Mouse (Mus musculus): ENCODE results near the gene Nkx2-5. TPM values are rescaled to one million over a fixed set of nuclear protein-coding genes. Genes with fewer than 3 reads are reported as not detected.
A peak's percentile ranks its signal among the peaks of the same experiment; 100 is the strongest.

The Nkx2-5 gene
- polyA plus RNA-seq, 1 experiment from 2014 or later = not detected

- H3K4me1 ChIP-seq (ENCODE audit: insufficient read depth, low read length) = peaks cover 7% of the 10 kb centered on the region
- H3K4me2 ChIP-seq (replicated peaks; ENCODE audit: low read depth, low read length) = peak overlapping the region; percentile 24; the same call in 1 of the 2 replicates
- no peak overlapping the region for H3K9ac ChIP-seq (replicated peaks; ENCODE audit: low read length)
- no peaks in the 10 kb centered on the region for H3K9me3 ChIP-seq (ENCODE audit: low read length)
- H3K27me3 ChIP-seq (ENCODE audit: insufficient read depth, low read length) = peaks cover 99% of the 10 kb centered on the region
- no peak for ATAC-seq (ENCODE audit: low FRiP score, low TSS enrichment)
- under 1% methylated on average over 81 of the region's 87 CpGs for WGBS
- no peaks in the 10 kb centered on the region for H3K36me3 ChIP-seq (ENCODE audit: insufficient read depth, low read length)
- peak overlapping the region; percentile 12 for H3K4me3 ChIP-seq (ENCODE audit: low read length)
- H3K27ac ChIP-seq (ENCODE audit: low read length) = no peak overlapping the region
Observed at GRCm38 (mm10) chr17:26838911-26839717, 5.7 kb downstream of the Nkx2-5 start.

GRCm38 (mm10) chr17:26838191-26838910, 6.5 kb downstream of the Nkx2-5 start:
- Histone ChIP-seq H3K27me3 (ENCODE audit: insufficient read depth, low read length) (peaks cover 99% of the 10 kb centered on the region), H3K9ac (replicated peaks; ENCODE audit: low read length) (no peak overlapping the region), H3K9me3 (ENCODE audit: low read length) (no peaks in the 10 kb centered on the region), H3K4me1 (ENCODE audit: insufficient read depth, low read length) (peaks cover 7% of the 10 kb centered on the region), H3K4me2 (replicated peaks; ENCODE audit: low read depth, low read length) (no peak overlapping the region), H3K4me3 (ENCODE audit: low read length) (no peak overlapping the region), H3K27ac (ENCODE audit: low read length) (no peak overlapping the region), H3K36me3 (ENCODE audit: insufficient read depth, low read length) (no peaks in the 10 kb centered on the region)
- WGBS = 2% methylated on average over 34 of the region's 37 CpGs
- ATAC-seq (ENCODE audit: low FRiP score, low TSS enrichment) = no peak

GRCm38 (mm10) chr17:26837546-26837985, 7.2 kb downstream of the Nkx2-5 start:
- Histone ChIP-seq H3K4me3 (ENCODE audit: low read length) (no peak overlapping the region), H3K27ac (ENCODE audit: low read length) (no peak overlapping the region), H3K9ac (replicated peaks; ENCODE audit: low read length) (no peak overlapping the region), H3K4me1 (ENCODE audit: insufficient read depth, low read length) (peaks cover 7% of the 10 kb centered on the region), H3K4me2 (replicated peaks; ENCODE audit: low read depth, low read length) (no peak overlapping the region), H3K9me3 (ENCODE audit: low read length) (no peaks in the 10 kb centered on the region), H3K36me3 (ENCODE audit: insufficient read depth, low read length) (no peaks in the 10 kb centered on the region), H3K27me3 (ENCODE audit: insufficient read depth, low read length) (peaks cover 95% of the 10 kb centered on the region)
- ATAC-seq (ENCODE audit: low FRiP score, low TSS enrichment) = no peak
- WGBS = 1% methylated on average over 7 of the region's 7 CpGs

GRCm38 (mm10) chr17:26836786-26837545, 7.8 kb downstream of the Nkx2-5 start:
- Histone ChIP-seq H3K4me2 (replicated peaks; ENCODE audit: low read depth, low read length) (no peak overlapping the region), H3K27ac (ENCODE audit: low read length) (no peak overlapping the region), H3K36me3 (ENCODE audit: insufficient read depth, low read length) (no peaks in the 10 kb centered on the region), H3K4me3 (ENCODE audit: low read length) (no peak overlapping the region), H3K9ac (replicated peaks; ENCODE audit: low read length) (no peak overlapping the region), H3K4me1 (ENCODE audit: insufficient read depth, low read length) (peaks cover 7% of the 10 kb centered on the region), H3K27me3 (ENCODE audit: insufficient read depth, low read length) (peaks cover 95% of the 10 kb centered on the region), H3K9me3 (ENCODE audit: low read length) (no peaks in the 10 kb centered on the region)
- 2% methylated on average over 19 of the region's 19 CpGs for WGBS
- ATAC-seq (ENCODE audit: low FRiP score, low TSS enrichment) = no peak

GRCm38 (mm10) chr17:26836377-26836776, 8.4 kb downstream of the Nkx2-5 start:
- no peak overlapping the region for H3K4me2 ChIP-seq (replicated peaks; ENCODE audit: low read depth, low read length)
- peaks cover 7% of the 10 kb centered on the region for H3K4me1 ChIP-seq (ENCODE audit: insufficient read depth, low read length)
- H3K27ac ChIP-seq (ENCODE audit: low read length) = no peak overlapping the region
- no peak overlapping the region for H3K4me3 ChIP-seq (ENCODE audit: low read length)
- peaks cover 89% of the 10 kb centered on the region for H3K27me3 ChIP-seq (ENCODE audit: insufficient read depth, low read length)
- no peaks in the 10 kb centered on the region for H3K36me3 ChIP-seq (ENCODE audit: insufficient read depth, low read length)
- 16% methylated on average over 5 of the region's 5 CpGs for WGBS
- no peaks in the 10 kb centered on the region for H3K9me3 ChIP-seq (ENCODE audit: low read length)
- no peak for ATAC-seq (ENCODE audit: low FRiP score, low TSS enrichment)
- H3K9ac ChIP-seq (replicated peaks; ENCODE audit: low read length) = no peak overlapping the region

DNA sequence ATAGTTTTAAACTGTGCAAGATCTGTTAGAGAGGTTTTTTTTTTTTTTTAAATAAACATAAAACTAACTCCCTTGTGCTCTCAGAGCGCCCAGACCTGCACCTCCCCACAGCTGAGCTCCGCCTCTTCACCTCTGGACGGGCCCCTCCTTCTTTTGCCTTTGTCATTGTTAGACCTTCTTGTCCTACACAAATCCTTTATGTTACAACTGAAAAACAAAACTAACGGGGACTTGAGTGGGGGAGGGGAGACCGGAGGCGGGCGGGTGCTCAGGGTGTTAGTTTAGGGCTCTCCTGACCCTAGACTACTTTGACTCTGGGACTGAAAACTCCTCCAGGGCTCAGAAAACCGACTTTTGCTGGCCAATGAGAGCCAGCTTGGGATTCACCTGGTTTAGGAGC, 8.9 kb downstream of the Nkx2-5 start:
- Histone ChIP-seq H3K27me3 (ENCODE audit: insufficient read depth, low read length) (peaks cover 85% of the 10 kb centered on the region), H3K27ac (ENCODE audit: low read length) (no peak overlapping the region), H3K4me2 (replicated peaks; ENCODE audit: low read depth, low read length) (no peak overlapping the region), H3K4me1 (ENCODE audit: insufficient read depth, low read length) (peaks cover 4% of the 10 kb centered on the region; the same call in 1 of the 2 replicates), H3K9ac (replicated peaks; ENCODE audit: low read length) (no peak overlapping the region), H3K4me3 (ENCODE audit: low read length) (no peak overlapping the region), H3K36me3 (ENCODE audit: insufficient read depth, low read length) (no peaks in the 10 kb centered on the region), H3K9me3 (ENCODE audit: low read length) (peaks cover under 1% of the 10 kb centered on the region; the same call in 1 of the 2 replicates)
- no peak for ATAC-seq (ENCODE audit: low FRiP score, low TSS enrichment)
- WGBS = 8% methylated on average over 8 of the region's 8 CpGs

DNA sequence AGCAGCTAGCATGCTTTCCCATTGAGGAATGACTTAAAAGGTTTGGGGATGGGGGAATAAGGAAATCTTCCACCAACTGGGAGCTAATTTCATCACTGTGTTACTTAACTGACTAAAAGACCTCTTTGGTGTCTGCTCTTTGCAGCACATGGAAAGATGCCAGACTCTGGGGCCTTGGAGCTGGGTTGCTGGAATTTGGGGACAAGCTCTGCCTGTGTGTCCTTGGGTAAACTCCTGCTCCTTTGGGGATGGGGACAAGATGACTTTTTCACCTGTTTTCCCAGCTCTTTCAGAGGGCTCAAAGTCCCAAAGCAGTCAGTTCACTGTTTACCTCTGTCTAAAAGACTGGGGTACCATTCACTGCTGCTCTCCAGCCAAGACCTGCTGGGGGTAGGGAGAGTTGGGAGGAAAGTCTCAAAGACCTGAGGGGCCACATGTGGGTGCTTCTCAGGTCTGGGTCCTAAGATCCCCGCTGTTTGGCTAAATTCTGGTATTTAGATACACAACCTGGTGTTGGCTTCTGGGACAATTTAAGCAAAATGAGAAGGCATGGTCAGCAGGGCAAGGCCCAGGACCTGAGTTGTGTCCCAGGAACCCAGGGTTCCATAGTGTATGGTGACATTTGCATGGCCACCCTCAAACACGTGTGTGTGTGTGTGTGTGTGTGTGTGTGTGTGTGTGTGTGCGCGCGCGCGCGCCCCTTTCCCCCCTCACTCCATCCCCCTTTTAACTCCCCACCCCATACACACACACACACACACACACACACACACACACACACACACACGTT, 9.6 kb downstream of the Nkx2-5 start:
- Histone ChIP-seq H3K9ac (replicated peaks; ENCODE audit: low read length) (no peak overlapping the region), H3K4me3 (ENCODE audit: low read length) (no peak overlapping the region), H3K36me3 (ENCODE audit: insufficient read depth, low read length) (no peaks in the 10 kb centered on the region), H3K9me3 (ENCODE audit: low read length) (peaks cover 6% of the 10 kb centered on the region; the same call in 1 of the 2 replicates), H3K4me2 (replicated peaks; ENCODE audit: low read depth, low read length) (no peak overlapping the region), H3K27ac (ENCODE audit: low read length) (no peak overlapping the region), H3K4me1 (ENCODE audit: insufficient read depth, low read length) (peaks cover 4% of the 10 kb centered on the region; the same call in 1 of the 2 replicates), H3K27me3 (ENCODE audit: insufficient read depth, low read length) (peaks cover 80% of the 10 kb centered on the region)
- no peak for ATAC-seq (ENCODE audit: low FRiP score, low TSS enrichment)
- WGBS = 52% methylated on average over 8 of the region's 9 CpGs

DNA sequence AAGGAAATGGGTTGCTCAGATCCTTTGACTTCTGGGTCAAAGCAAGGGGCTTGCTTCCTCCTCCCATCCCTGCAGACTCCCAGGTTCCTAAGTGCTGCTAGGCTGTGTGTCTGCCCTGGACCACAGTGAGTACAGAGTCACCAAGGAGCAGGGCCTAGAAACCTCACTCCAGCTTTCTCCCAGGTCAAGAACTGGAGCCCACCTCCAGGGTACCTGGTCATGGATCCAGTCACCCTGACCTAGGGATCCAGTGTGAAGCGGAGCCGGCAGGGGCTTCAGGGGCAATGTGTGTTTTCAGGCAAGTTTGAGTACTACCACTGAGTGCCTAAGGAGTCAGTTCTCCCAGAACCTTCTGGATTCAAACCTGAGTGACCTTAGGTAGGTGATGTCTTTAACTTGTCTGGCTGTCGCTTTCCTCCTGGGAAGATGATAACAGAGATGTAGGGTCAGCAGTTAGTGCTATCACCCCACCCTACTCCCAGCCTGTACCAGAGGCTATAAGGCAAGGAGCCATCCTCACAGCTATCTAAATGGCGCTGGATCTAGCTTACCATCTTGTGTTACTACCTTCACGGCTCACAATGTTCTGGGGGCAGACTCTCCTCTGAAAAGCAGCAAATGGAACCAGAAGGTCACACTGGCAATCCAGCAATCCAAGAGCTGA, 10.4 kb downstream of the Nkx2-5 start:
- Histone ChIP-seq H3K4me3 (ENCODE audit: low read length) (no peak overlapping the region), H3K9ac (replicated peaks; ENCODE audit: low read length) (no peak overlapping the region), H3K4me1 (ENCODE audit: insufficient read depth, low read length) (peaks cover 4% of the 10 kb centered on the region; the same call in 1 of the 2 replicates), H3K9me3 (ENCODE audit: low read length) (peaks cover 6% of the 10 kb centered on the region; the same call in 1 of the 2 replicates), H3K27me3 (ENCODE audit: insufficient read depth, low read length) (peaks cover 72% of the 10 kb centered on the region), H3K27ac (ENCODE audit: low read length) (no peak overlapping the region), H3K36me3 (ENCODE audit: insufficient read depth, low read length) (no peaks in the 10 kb centered on the region), H3K4me2 (replicated peaks; ENCODE audit: low read depth, low read length) (no peak overlapping the region)
- no peak for ATAC-seq (ENCODE audit: low FRiP score, low TSS enrichment)
- WGBS = 73% methylated on average over 5 of the region's 5 CpGs
